Mouse (Mus musculus) gastrocnemius, postnatal 4 days (tissue): Measurements from ENCODE around the gene Gys1. TPM values are rescaled to one million over a fixed set of nuclear protein-coding genes. Genes with fewer than 3 reads are reported as not detected.
"Not testable (repeated sequence)": the region's sequence is repeated elsewhere in the genome, so short reads cannot be mapped to it uniquely, and the experiment has no call there.

Source experiments
- DNase-seq, 2 experiments: peaks; one replicate each; pipeline ENCODE4 v3.0.0; 2021 to 2022; ENCODE audit warnings: low spot score in 2 of 2, mixed read lengths in 2 of 2
- total RNA-seq, 2 experiments: library from RNA; stranded (reverse); gene quantifications; 2 replicates each; pipeline ENCODE4 v1.2.3; 2021

The Gys1 gene
- total RNA-seq, 2 experiments from 2014 or later = 114 to 133 TPM

DNA sequence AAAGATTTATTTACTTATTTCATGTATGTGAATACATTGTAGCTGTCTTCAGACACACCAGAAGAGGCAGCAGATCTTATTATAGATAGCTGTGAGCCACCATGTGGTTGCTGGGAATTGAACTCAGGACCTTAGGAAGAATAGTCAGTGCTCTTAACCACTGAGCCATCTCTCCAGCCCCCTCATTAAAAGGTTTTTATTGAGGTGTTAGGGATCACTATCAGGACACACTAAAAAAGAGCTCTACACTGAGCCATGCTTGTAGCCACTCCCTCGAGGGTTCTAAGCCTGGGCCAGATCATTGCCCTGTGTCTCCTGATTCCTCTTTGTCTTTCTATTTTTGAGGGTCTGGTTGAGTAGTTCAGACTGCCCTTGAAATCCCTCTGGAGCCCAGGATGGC is 41.8 kb downstream of the Gys1 start:
- no peak for DNase-seq

- no peak for DNase-seq
Measured at GRCm38 (mm10) chr7:45477003-45477402, 42.4 kb downstream of the Gys1 start.

GRCm38 (mm10) chr7:45478774-45479173 is 44.1 kb downstream of the Gys1 start:
- DNase-seq = no peak

- DNase-seq = not testable (repeated sequence)
Measured at GRCm38 (mm10) chr7:45480310-45480709, 45.7 kb downstream of the Gys1 start.

DNA sequence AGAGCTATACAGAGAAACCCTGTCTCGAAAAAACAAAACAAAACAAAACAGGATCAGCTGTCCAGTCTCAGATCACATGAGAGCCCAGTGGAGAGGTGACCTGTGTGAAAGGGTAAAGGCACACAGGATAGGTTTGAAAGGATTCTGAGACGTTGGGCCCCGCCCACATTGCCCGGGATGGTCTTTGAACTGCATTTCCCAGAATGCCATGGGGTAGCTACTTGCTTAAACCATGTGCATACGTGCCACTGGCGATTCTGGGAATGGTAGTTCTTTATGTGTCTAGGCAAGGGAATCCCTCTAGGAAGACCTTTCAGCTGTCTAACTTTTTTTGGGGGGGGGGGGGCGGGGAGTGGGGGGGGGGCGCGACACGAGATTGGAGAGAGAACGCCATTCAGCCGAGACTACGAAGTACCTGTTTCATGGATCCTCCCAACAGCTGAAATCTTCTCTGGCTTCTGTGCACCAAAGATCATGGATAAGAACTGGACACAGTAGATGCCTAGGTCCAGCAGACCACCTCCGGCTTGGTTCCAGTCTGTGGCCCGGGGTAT is 46.8 kb downstream of the Gys1 start, which contains the start of gene Tulp2:
Tulp2 (plus strand) TSS at position 504 of the 554 bp plus-strand sequence.
- no peak for DNase-seq

- DNase-seq = no peak
Measured at GRCm38 (mm10) chr7:45482166-45482565, 47.5 kb downstream of the Gys1 start.

GRCm38 (mm10) chr7:45484985-45485384 is 50.3 kb downstream of the Gys1 start:
- not testable (repeated sequence) for DNase-seq

GRCm38 (mm10) chr7:45486158-45486557 is 51.5 kb downstream of the Gys1 start:
- DNase-seq = no peak

- no peak for DNase-seq
Measured at GRCm38 (mm10) chr7:45486761-45487415, 52.2 kb downstream of the Gys1 start, which contains the start of gene Gm45808. Gm45808 (minus strand) TSS chr7:45486811.

GRCm38 (mm10) chr7:45487861-45488292 is 53.2 kb downstream of the Gys1 start:
- DNase-seq = no peak

GRCm38 (mm10) chr7:45488293-45489204 is 53.9 kb downstream of the Gys1 start, which contains the start of gene Dhdh:
Dhdh (minus strand) TSS chr7:45488805.
- DNase-seq = peak in 1 of 2 experiments; percentile 58

- DNase-seq = no peak
Measured at GRCm38 (mm10) chr7:45489578-45489977, 54.9 kb downstream of the Gys1 start.

GRCm38 (mm10) chr7:45490822-45491221 is 56.2 kb downstream of the Gys1 start:
- DNase-seq = no peak

DNA sequence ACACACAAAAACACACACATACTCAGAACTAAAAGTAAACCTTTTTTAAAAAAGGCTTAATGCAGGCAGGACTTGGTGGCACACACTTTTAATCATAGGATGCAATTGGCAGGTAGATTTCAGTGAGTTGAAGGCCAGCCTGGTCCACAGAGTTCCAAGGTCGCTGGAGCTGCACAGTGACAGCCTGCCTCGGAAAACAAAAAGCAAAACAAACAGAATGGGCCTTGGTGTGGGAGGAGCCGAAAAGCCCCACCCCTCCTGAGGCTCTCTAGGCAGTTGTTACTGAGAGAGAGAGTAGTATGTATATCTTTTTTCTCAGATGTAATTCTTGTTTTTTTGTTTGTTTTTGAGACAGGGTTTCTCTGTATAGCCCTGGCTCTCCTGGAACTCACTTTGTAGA is 56.6 kb downstream of the Gys1 start:
- DNase-seq = no peak

GRCm38 (mm10) chr7:45492225-45492844 is 57.7 kb downstream of the Gys1 start:
- no peak for DNase-seq

- no peak for DNase-seq
Measured at GRCm38 (mm10) chr7:45492951-45493350, 58.3 kb downstream of the Gys1 start.

GRCm38 (mm10) chr7:45494548-45494947 is 59.9 kb downstream of the Gys1 start:
- DNase-seq = no peak

GRCm38 (mm10) chr7:45498427-45498826 is 63.8 kb downstream of the Gys1 start:
- no peak for DNase-seq
